Mouse (Mus musculus): ENCODE data around the gene Psmc3.

- TF ChIP-seq CTCF (IDR thresholded peaks at IDR 0.05; ENCODE audit: low read depth, low read length): no peak
- TF ChIP-seq POLR2A (IDR thresholded peaks at IDR 0.05; ENCODE audit: extremely low read depth, insufficient read depth, low read length): no peak
These were observed 11.0 kb upstream of the Psmc3 start for GRCm38 (mm10) chr2:91042651-91043398.

Data from liver, adult 2 months (tissue).